Mouse (Mus musculus) C2C12 (cell line): ENCODE results near the gene Pawr. TPM values are rescaled to one million over a fixed set of nuclear protein-coding genes. Genes with fewer than 3 reads are reported as not detected.

Experiments used
- H3K27me3 ChIP-seq: one replicate; pipeline ENCODE4 v1.6.1; 2011; ENCODE audit not compliant: control insufficient read depth, insufficient read depth, insufficient read length
- H3K36me3 ChIP-seq: one replicate; pipeline ENCODE4 v1.6.1; 2011; ENCODE audit not compliant: control insufficient read depth, insufficient read depth
- H3K4me3 ChIP-seq: one replicate; pipeline ENCODE4 v1.5.1; 2011; ENCODE audit warnings: mild to moderate bottlenecking, control low read depth; ENCODE audit not compliant: poor library complexity, insufficient read depth, severe bottlenecking
- H3K79me2 ChIP-seq: one replicate; pipeline ENCODE4 v1.6.1; 2011; ENCODE audit not compliant: control insufficient read depth, insufficient read depth
- H3K79me3 ChIP-seq: one replicate; pipeline ENCODE4 v1.6.1; 2011; ENCODE audit warnings: low read depth, control low read depth
- H3ac ChIP-seq: one replicate; pipeline ENCODE3; 2011; ENCODE audit warnings: low read depth; ENCODE audit not compliant: control insufficient read depth, insufficient read length
- CEBPB ChIP-seq: IDR thresholded peaks from one replicate; pipeline ENCODE4 v1.6.1; 2011; ENCODE audit warnings: low read depth, mild to moderate bottlenecking, control low read depth, moderate library complexity
- CTCF ChIP-seq: IDR thresholded peaks from one replicate; pipeline ENCODE4 v1.5.1; 2011; ENCODE audit not compliant: control insufficient read depth, insufficient read depth, insufficient read length
- FOSL1 ChIP-seq: IDR thresholded peaks from one replicate; pipeline ENCODE4 v1.8.0; 2011; ENCODE audit warnings: mild to moderate bottlenecking, low read length; ENCODE audit not compliant: poor library complexity, insufficient read depth, severe bottlenecking
- MAX ChIP-seq: IDR thresholded peaks from one replicate; pipeline ENCODE4 v1.6.1; 2011; ENCODE audit warnings: mild to moderate bottlenecking, control low read depth
- MYOD1 ChIP-seq: IDR thresholded peaks from one replicate; pipeline ENCODE4 v1.6.1; 2011; ENCODE audit warnings: low read depth; ENCODE audit not compliant: control insufficient read depth, insufficient read length
- MYOG ChIP-seq: IDR thresholded peaks from one replicate; pipeline ENCODE4 v1.6.1; 2011; ENCODE audit not compliant: control insufficient read depth, insufficient read length; ENCODE audit errors: extremely low read depth
- USF1 ChIP-seq: IDR thresholded peaks from one replicate; pipeline ENCODE4 v1.6.1; 2011; ENCODE audit warnings: low read depth, mild to moderate bottlenecking, control low read depth, moderate library complexity
- microRNA-seq: library from miRNA; unstranded; fragments of <30 nt; microRNA quantifications from one replicate; pipeline ENCODE4, GENCODE M21; 2019; ENCODE audit warnings: borderline microRNAs expressed
- polyA plus RNA-seq: library from polyadenylated mRNA; unstranded; fragments of >200 nt; fragmentation: generic; extraction: Trizol; gene quantifications from one replicate; pipeline ENCODE4 v1.2.1, GENCODE M21; 2012; ENCODE audit warnings: missing spikeins

Gene Pawr
- polyA plus RNA-seq, 1 experiment = 4.2 TPM

DNA sequence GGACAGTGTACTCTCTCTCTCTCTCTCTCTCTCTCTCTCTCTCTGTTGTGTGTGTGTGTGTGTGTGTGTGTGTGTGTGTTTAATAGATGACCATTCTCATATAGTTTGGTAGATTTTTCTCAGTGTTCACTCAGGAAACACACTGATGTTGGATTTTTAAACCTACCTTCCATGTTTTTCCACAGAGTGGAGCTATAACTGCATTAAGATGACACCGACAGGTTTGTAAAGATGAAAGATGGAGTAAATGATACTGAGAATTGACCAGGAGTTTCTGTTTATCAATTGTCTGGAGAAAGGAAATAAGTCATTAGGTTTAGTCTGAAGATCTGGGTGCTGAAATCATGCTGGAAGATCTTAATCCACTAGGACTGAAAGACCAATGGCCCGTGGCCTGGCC lies 124.0 kb downstream of the Pawr start:
- Histone ChIP-seq H3K79me3 (no peaks in the 10 kb centered on the region), H3K79me2 (no peaks in the 10 kb centered on the region), H3K27me3 (no peaks in the 10 kb centered on the region), H3K4me3 (no peak overlapping the region), H3ac (no peak overlapping the region), H3K36me3 (no peaks in the 10 kb centered on the region)
- TF ChIP-seq FOSL1 (no peak), MYOD1 (no peak), MAX (no peak), USF1 (no peak), MYOG (no peak), CEBPB (no peak), CTCF (no peak)

DNA sequence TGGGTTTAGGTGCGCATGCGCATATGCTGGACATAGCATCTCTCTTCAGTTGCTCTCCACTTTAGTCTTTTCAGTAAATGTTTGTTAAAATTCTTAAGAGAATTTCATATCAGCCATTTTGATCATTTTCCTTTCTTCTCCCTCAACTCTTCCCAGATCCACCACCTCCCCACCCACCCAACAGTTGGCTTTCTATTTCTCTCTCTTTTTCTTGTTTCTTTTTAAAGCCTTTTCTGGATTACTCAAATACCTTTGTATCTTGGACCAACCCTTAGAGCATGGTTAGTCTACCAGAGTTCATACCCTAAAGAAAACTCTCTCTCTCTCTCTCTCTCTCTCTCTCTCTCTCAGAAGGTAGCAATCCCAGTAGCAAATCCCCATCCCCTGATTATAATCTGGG lies 125.1 kb downstream of the Pawr start:
- no peak overlapping the region for H3ac ChIP-seq
- no peaks in the 10 kb centered on the region for H3K79me3 ChIP-seq
- H3K4me3 ChIP-seq = no peak overlapping the region
- H3K36me3 ChIP-seq = no peaks in the 10 kb centered on the region
- H3K27me3 ChIP-seq = no peaks in the 10 kb centered on the region
- TF ChIP-seq MYOG (no peak), MYOD1 (no peak), MAX (no peak), USF1 (no peak), CTCF (no peak), FOSL1 (no peak), CEBPB (no peak)
- no peaks in the 10 kb centered on the region for H3K79me2 ChIP-seq

DNA sequence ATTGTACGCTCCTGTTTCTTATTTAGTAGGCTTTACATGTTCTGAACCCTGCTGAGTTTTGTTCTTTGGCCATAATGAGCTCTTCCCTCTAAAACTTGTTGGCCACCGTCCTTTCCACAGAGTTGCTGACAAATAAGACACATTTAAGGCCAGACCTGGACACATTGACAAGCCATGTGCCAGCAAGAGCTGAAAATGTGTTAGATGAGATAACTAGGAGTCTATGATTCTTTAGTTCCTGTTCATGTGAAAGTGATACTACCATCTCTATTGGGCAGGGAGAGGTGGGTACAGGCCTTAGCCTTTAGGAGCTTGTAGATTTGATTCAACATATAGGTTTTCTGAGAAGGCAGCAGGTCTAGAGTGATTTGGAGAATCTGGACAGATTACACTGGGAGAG lies 129.9 kb downstream of the Pawr start:
- Histone ChIP-seq H3K79me3 (no peaks in the 10 kb centered on the region), H3K36me3 (no peaks in the 10 kb centered on the region), H3K27me3 (no peaks in the 10 kb centered on the region), H3K4me3 (no peak overlapping the region), H3ac (no peak overlapping the region), H3K79me2 (no peaks in the 10 kb centered on the region)
- TF ChIP-seq USF1 = no peak
- TF ChIP-seq CTCF = no peak
- TF ChIP-seq CEBPB = no peak
- no peak for TF ChIP-seq MYOG
- TF ChIP-seq FOSL1 = no peak
- no peak for TF ChIP-seq MAX
- TF ChIP-seq MYOD1 = no peak

Small RNA genes within 50 kb of the gene (microRNA-seq; reads per million reads assigned to microRNA genes)
- not detected for gene Gm25591

Other genes with a start within 250 kb of the Pawr start
- 17.5 TPM for gene Ppp1r12a, start 169.9 kb upstream of the Pawr start, polyA plus RNA-seq